Mouse (Mus musculus) embryonic facial prominence, embryonic 15.5 days (tissue): ENCODE measurements around the gene Gcgr. TPM values are rescaled to one million over a fixed set of nuclear protein-coding genes. Genes with fewer than 3 reads are reported as not detected.

Experiments
- ATAC-seq: fragments of 200-750 bp; cut with Nextera tagmentation; 2 replicates; pipeline ENCODE4 v1.8.0; 2017; ENCODE audit warnings: low read depth, moderate TSS enrichment; ENCODE audit not compliant: insufficient number of reproducible peaks, low FRiP score, low TSS enrichment
- H3K27ac ChIP-seq: fragments of 300-500 bp; sonication (generic); replicated peaks from 2 replicates; pipeline ENCODE4 v1.5.1; 2015; ENCODE audit warnings: mild to moderate bottlenecking, inconsistent platforms
- H3K27me3 ChIP-seq: fragments of 300-500 bp; sonication (generic); 2 replicates; pipeline ENCODE4 v1.6.1; 2015; ENCODE audit warnings: inconsistent platforms
- H3K36me3 ChIP-seq: fragments of 300-500 bp; sonication (generic); 2 replicates; pipeline ENCODE4 v1.6.1; 2015; ENCODE audit warnings: mild to moderate bottlenecking, inconsistent platforms
- H3K4me1 ChIP-seq: fragments of 300-500 bp; sonication (generic); 2 replicates; pipeline ENCODE4 v1.6.1; 2015; ENCODE audit warnings: inconsistent platforms
- H3K4me2 ChIP-seq: fragments of 300-500 bp; sonication (generic); replicated peaks from 2 replicates; pipeline ENCODE4 v1.6.1; 2015; ENCODE audit warnings: mild to moderate bottlenecking, inconsistent platforms
- H3K4me3 ChIP-seq: fragments of 300-500 bp; sonication (generic); replicated peaks from 2 replicates; pipeline ENCODE4 v1.5.1; 2015; ENCODE audit warnings: mild to moderate bottlenecking, inconsistent platforms
- H3K9ac ChIP-seq: fragments of 300-500 bp; sonication (generic); 2 replicates; pipeline ENCODE4 v1.6.1; 2015; ENCODE audit warnings: inconsistent platforms
- H3K9me3 ChIP-seq: fragments of 300-500 bp; sonication (generic); replicated peaks from 2 replicates; pipeline ENCODE4 v1.6.1; 2016; ENCODE audit warnings: inconsistent platforms
- WGBS: fragments of 180-500 bp; shearing (Covaris S2); methylation state at CpG from one replicate; pipeline ENCODE4 v1.1.7; 2015; 5-methylcytosine and 5-hydroxymethylcytosine counted together
- polyA plus RNA-seq: library from polyadenylated mRNA; unstranded; fragments of >200 nt; fragmentation: Nextera tagmentation; extraction: Ambion mirVana; gene quantifications from 2 replicates; pipeline ENCODE4 v1.2.1, GENCODE M21; 2015

Gcgr gene
- polyA plus RNA-seq, 1 experiment from 2014 or later = 0.60 TPM

DNA sequence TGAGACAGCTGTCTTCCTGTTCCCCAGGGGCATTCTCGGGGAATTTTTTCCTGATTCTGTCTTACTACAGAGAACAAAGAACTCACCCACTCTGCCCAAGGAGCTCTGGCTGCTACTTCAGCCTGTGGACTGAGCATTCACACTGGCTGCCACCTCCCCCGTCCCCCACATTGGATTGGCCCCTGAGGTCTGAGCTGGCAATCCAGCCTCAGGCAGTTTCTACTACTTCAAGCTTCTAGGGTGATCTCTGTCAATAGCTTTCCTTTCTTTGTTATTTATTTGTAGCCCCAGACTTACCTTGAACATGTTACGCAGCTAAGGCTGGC, 37.7 kb upstream of the Gcgr start:
- WGBS = 20% methylated on average over 3 of the region's 3 CpGs
- H3K9me3 ChIP-seq = no peaks in the 10 kb centered on the region
- peak overlapping the region; percentile 96 for H3K4me2 ChIP-seq
- peaks cover 44% of the 10 kb centered on the region for H3K36me3 ChIP-seq
- H3K9ac ChIP-seq = peak overlapping the region; percentile 80
- H3K4me1 ChIP-seq = peaks cover 34% of the 10 kb centered on the region
- peak overlapping the region; percentile 85 for H3K27ac ChIP-seq
- peak overlapping the region; percentile 95 for H3K4me3 ChIP-seq
- ATAC-seq = no peak
- no peaks in the 10 kb centered on the region for H3K27me3 ChIP-seq

DNA sequence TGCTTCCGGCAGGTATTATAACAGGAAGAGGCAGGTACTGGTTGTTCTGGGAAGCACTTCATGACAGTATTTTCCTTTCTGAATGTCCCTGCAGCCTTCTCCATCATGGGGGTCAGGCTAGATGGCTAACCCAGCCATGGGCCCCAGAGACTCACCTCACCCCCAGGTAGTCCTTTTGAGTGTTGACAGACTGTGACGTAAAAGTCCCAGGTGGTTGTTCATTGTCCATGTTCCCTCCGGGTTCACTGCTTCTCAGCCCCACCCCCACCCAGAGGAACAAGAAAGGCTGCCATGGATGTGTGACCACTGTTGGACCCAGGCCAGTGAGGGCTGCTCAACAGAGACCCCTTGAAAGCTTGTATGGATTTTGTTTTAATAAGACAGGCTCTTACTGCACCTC, 37.1 kb upstream of the Gcgr start:
- Histone ChIP-seq H3K27me3 (no peaks in the 10 kb centered on the region), H3K27ac (peak overlapping the region; percentile 85; the same call in 1 of the 2 replicates), H3K4me2 (peak overlapping the region; percentile 96), H3K9ac (0 out of 2 replicates have a peak overlapping the region, but pooled peaks have one; percentile 80), H3K9me3 (no peaks in the 10 kb centered on the region), H3K36me3 (peaks cover 44% of the 10 kb centered on the region), H3K4me1 (peaks cover 34% of the 10 kb centered on the region), H3K4me3 (peak overlapping the region; percentile 95)
- WGBS = 41% methylated on average over 3 of the region's 3 CpGs
- ATAC-seq = no peak

DNA sequence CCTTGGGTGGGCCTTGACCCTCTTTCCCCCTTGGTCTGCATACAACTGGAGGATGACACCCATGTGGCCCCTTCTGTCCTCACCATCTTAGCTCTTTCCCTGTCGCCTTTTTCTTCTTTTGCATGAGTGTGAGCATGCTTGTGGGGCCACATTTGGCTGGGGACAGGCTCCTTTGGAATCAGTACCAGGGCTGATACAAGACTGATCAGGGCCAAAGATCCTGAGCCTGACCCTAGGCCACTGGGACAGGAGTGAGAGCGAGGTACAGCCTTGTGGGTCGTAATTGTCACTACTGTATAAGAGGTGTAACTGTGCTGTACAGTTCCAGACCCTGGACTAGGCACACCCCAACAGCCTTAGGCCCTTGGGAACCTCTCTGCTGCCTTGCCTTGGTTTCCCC, 36.6 kb upstream of the Gcgr start:
- H3K27ac ChIP-seq = no peak overlapping the region
- no peaks in the 10 kb centered on the region for H3K27me3 ChIP-seq
- H3K36me3 ChIP-seq = peaks cover 41% of the 10 kb centered on the region
- H3K4me1 ChIP-seq = peaks cover 34% of the 10 kb centered on the region
- H3K4me3 ChIP-seq = no peak overlapping the region
- H3K9me3 ChIP-seq = no peaks in the 10 kb centered on the region
- ATAC-seq = no peak
- 73% methylated on average over 3 of the region's 3 CpGs for WGBS
- H3K4me2 ChIP-seq = no peak overlapping the region
- H3K9ac ChIP-seq = no peak overlapping the region

DNA sequence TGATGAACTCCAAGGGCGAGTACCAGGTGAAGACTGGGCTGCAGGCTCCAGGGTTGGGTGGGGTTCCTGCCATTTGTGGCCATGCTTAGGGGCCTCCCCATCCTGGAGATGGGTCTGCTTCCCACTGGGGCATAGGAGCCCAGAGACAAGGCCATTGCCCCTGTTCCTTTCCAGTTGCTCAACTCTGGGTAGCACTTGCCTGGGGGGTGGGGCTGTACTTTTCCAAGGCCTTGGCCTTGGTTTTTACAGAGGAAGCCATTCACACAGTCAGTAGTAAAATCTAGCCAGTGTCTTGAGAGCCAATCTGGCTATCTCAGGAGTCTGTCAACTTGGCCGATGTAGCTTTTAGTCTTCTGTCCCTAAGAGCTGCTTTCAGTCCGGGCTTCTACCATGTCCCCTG, 33.1 kb upstream of the Gcgr start:
- no peak overlapping the region for H3K4me2 ChIP-seq

DNA sequence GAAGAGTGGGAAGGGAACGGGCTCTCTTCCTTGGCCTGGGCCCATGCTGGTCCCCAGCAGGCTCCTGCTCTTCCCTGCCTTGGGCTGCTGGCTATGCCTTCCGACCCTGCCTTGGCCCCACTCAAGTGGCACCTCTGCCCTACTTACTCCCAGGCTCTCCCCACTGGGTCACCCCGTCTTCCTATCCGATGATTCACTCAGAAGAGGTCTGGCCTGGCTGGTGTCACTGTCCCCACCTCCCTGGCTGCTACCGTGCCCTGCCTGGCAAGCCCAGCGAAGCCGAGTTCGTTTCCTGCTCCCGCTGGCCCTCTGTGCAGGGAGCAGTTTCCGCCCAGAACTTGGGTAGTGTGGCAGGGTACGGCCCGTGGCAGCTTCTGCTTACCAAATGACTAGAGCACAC, 32.3 kb upstream of the Gcgr start:
- Histone ChIP-seq H3K4me3 (no peak overlapping the region), H3K27ac (no peak overlapping the region), H3K4me1 (peaks cover 13% of the 10 kb centered on the region), H3K9ac (no peak overlapping the region), H3K4me2 (no peak overlapping the region), H3K27me3 (no peaks in the 10 kb centered on the region), H3K36me3 (peaks cover 38% of the 10 kb centered on the region), H3K9me3 (no peaks in the 10 kb centered on the region)
- no peak for ATAC-seq
- WGBS = 93% methylated on average over 12 of the region's 12 CpGs

More for the DNA sequence above, 33.1 kb upstream of the Gcgr start:
- Histone ChIP-seq H3K4me3 (no peak overlapping the region), H3K27me3 (no peaks in the 10 kb centered on the region), H3K36me3 (peaks cover 38% of the 10 kb centered on the region), H3K9me3 (no peaks in the 10 kb centered on the region), H3K9ac (no peak overlapping the region), H3K4me1 (peaks cover 20% of the 10 kb centered on the region), H3K27ac (no peak overlapping the region)
- 90% methylated on average over 3 of the region's 3 CpGs for WGBS
- ATAC-seq = no peak

DNA sequence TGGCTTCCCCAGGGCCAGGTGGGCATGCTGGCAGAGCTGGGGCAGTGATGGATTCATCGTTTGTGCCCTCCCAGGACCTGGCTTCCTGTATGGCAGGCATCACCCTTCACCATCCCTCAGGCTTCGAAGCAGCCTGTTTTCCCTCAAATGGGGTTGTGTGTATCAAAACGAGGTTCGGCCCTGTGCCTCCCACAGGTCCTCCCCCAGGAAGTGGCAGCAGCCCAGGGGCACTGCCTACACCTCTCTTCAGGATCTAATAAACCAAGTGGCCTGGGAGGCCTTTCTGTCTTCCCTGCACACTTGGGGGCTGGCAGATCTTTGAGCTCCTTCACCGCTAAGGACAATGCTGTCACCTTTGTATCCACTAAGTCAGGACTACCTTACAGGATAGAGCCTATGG, 31.6 kb upstream of the Gcgr start:
- WGBS = 86% methylated on average over 5 of the region's 5 CpGs
- Histone ChIP-seq H3K9ac (no peak overlapping the region), H3K4me3 (no peak overlapping the region), H3K4me1 (peaks cover 6% of the 10 kb centered on the region; the same call in 1 of the 2 replicates), H3K9me3 (no peaks in the 10 kb centered on the region), H3K27me3 (no peaks in the 10 kb centered on the region), H3K36me3 (peaks cover 38% of the 10 kb centered on the region), H3K4me2 (no peak overlapping the region), H3K27ac (no peak overlapping the region)
- no peak for ATAC-seq

DNA sequence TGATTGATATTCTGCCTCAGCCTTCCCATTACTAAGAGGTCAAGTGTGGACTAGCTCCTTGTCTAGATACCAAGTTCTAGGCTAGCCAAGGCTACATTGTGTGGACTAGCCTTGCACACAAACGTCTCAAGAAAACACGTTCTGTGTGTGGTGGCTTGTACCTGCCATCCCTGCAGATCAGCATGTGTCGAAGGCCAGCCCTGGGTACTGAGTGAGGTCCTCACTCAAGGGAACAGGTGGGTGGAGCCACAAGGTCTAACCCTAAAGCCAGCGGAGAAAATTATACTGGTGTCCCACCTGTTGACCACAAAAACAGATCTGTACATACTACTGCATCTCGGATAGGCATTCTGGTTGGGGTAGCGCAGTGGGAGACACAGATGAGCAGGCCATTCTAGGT, 30.6 kb upstream of the Gcgr start:
- ATAC-seq = no peak; the same call in 1 of the 2 replicates
- no peak overlapping the region for H3K4me3 ChIP-seq
- 76% methylated on average over 6 of the region's 6 CpGs for WGBS
- no peak overlapping the region for H3K9ac ChIP-seq
- H3K27me3 ChIP-seq = no peaks in the 10 kb centered on the region
- H3K36me3 ChIP-seq = peaks cover 37% of the 10 kb centered on the region
- H3K27ac ChIP-seq = no peak overlapping the region
- peaks cover 6% of the 10 kb centered on the region; the same call in 1 of the 2 replicates for H3K4me1 ChIP-seq
- no peaks in the 10 kb centered on the region for H3K9me3 ChIP-seq
- no peak overlapping the region for H3K4me2 ChIP-seq

DNA sequence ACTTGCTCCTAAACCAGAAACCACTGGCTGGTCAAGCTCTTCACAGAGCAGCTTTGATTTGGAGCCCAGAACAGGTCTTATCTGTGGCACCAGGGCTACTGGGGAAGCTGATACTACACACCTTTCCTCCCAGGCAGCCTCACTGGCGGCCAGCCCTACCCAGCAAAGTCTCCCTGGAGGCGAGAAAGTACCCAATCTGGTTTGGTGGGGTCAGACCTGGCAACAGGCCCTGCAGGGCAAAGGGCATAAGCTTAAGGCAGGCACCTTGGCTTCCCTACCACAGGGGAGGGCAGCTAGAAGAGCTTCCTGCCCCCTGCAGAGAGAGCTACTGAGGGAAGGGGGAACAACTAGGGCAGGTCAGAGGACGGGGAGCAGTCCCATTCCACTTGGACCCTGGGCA, 30.1 kb upstream of the Gcgr start:
- Histone ChIP-seq H3K4me2 (no peak overlapping the region), H3K27me3 (no peaks in the 10 kb centered on the region), H3K36me3 (peaks cover 32% of the 10 kb centered on the region), H3K9ac (no peak overlapping the region), H3K27ac (no peak overlapping the region), H3K4me1 (peaks cover 6% of the 10 kb centered on the region; the same call in 1 of the 2 replicates), H3K9me3 (no peaks in the 10 kb centered on the region), H3K4me3 (no peak overlapping the region)
- ATAC-seq = no peak
- WGBS = 19% methylated on average over 3 of the region's 3 CpGs

DNA sequence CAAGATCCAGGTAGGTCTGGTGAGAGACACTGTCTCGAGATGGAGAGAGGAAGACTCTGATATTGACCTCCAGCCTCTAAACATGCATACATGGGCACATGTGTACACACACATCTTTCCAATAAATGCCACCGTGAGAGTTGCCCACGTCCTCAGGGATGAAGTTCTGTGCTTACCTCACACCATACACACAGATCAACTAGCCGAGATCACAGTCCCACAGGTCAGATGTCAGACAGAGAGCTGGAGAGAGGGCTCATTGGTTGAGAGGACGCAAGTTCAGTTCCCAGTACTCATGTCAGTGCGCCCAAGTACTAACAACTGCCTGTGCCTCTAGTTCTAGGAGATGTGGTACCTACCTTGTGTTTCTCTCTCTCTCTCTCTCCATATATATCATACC, 29.5 kb upstream of the Gcgr start:
- ATAC-seq = no peak
- no peak overlapping the region for H3K27ac ChIP-seq
- H3K36me3 ChIP-seq = peaks cover 25% of the 10 kb centered on the region
- H3K27me3 ChIP-seq = no peaks in the 10 kb centered on the region
- WGBS = 58% methylated on average over 6 of the region's 6 CpGs
- no peak overlapping the region for H3K4me3 ChIP-seq
- H3K9ac ChIP-seq = no peak overlapping the region
- no peak overlapping the region for H3K4me2 ChIP-seq
- H3K4me1 ChIP-seq = peaks cover 6% of the 10 kb centered on the region; the same call in 1 of the 2 replicates
- H3K9me3 ChIP-seq = no peaks in the 10 kb centered on the region

DNA sequence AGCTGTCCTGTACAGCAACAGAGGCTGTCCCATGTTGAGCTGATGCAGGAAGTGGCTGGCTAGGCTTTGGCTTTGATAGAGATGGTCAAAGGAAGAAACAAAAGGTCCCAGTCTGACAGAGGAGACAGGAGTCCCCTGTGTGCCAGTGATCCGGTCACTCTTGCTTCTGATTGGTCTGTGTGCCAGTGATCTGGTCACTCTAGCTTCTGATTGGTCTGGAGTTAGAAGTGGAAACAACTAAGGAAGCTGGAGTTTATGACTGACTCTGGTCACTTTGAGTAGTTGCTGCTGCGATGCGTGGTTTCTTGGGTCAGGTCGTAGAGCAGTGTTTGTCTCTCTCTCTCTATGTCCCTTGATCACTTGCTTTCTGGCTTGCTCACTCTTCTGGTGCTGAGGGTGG, 28.8 kb upstream of the Gcgr start:
- Histone ChIP-seq H3K27ac (no peak overlapping the region), H3K9ac (no peak overlapping the region), H3K4me2 (no peak overlapping the region), H3K4me3 (no peak overlapping the region), H3K36me3 (peaks cover 19% of the 10 kb centered on the region), H3K9me3 (no peaks in the 10 kb centered on the region), H3K27me3 (no peaks in the 10 kb centered on the region), H3K4me1 (peaks cover 6% of the 10 kb centered on the region; the same call in 1 of the 2 replicates)
- WGBS = 88% methylated on average over 4 of the region's 4 CpGs
- no peak for ATAC-seq

DNA sequence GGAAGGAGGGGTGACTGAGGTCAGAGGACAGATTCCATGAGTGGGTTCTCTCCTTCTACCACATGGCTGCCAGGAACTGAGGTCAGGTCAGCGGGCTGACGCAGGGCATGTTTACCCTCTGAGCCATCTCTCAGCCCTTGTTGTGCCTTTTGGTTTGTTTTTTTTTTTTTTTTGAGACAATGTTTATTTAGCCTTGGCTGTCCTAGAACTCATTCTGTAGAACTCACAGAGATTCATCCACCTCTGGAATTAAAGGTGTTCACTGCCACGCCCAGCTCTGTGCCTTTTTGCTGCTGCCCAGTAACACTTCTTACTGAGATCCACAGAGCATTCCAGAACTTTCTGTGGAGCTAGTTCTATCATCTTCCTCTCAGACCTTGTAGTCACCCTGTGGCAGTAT, 24.8 kb upstream of the Gcgr start:
- no peaks in the 10 kb centered on the region for H3K27me3 ChIP-seq
- no peak overlapping the region for H3K4me3 ChIP-seq
- peaks cover 8% of the 10 kb centered on the region for H3K4me1 ChIP-seq
- ATAC-seq = no peak
- no peak overlapping the region for H3K27ac ChIP-seq
- WGBS = 91% methylated on average over 3 of the region's 3 CpGs
- H3K9me3 ChIP-seq = no peaks in the 10 kb centered on the region
- no peak overlapping the region for H3K4me2 ChIP-seq
- no peak overlapping the region for H3K9ac ChIP-seq
- no peaks in the 10 kb centered on the region for H3K36me3 ChIP-seq

DNA sequence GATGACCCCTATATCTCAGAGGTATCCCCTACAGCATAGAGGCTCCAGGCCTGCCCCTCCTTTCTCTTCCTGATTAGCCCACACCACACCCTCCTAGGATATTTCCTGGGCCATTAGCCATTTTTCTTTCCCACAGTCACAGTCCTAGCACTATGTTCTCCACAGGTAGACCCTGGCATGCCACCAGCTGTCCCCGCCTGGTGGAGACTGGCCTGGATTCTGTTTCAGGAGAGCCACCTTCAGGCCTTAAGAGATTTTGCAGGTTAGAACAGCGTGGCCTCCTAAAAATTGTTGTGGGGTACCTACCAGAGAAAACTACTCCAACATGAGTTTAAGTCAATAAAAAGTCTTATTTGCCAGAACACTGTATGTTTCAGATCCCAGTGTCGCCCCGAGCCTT, 23.6 kb upstream of the Gcgr start:
- no peak for ATAC-seq
- no peak overlapping the region for H3K27ac ChIP-seq
- 57% methylated on average over 4 of the region's 4 CpGs for WGBS

More for the DNA sequence above, 23.6 kb upstream of the Gcgr start:
- H3K4me3 ChIP-seq = no peak overlapping the region
- no peaks in the 10 kb centered on the region for H3K36me3 ChIP-seq
- H3K9ac ChIP-seq = no peak overlapping the region
- no peaks in the 10 kb centered on the region for H3K27me3 ChIP-seq
- peaks cover 10% of the 10 kb centered on the region for H3K4me1 ChIP-seq
- H3K9me3 ChIP-seq = no peaks in the 10 kb centered on the region
- H3K4me2 ChIP-seq = no peak overlapping the region
